Mouse (Mus musculus): ENCODE data around the gene Znfx1.

DNA sequence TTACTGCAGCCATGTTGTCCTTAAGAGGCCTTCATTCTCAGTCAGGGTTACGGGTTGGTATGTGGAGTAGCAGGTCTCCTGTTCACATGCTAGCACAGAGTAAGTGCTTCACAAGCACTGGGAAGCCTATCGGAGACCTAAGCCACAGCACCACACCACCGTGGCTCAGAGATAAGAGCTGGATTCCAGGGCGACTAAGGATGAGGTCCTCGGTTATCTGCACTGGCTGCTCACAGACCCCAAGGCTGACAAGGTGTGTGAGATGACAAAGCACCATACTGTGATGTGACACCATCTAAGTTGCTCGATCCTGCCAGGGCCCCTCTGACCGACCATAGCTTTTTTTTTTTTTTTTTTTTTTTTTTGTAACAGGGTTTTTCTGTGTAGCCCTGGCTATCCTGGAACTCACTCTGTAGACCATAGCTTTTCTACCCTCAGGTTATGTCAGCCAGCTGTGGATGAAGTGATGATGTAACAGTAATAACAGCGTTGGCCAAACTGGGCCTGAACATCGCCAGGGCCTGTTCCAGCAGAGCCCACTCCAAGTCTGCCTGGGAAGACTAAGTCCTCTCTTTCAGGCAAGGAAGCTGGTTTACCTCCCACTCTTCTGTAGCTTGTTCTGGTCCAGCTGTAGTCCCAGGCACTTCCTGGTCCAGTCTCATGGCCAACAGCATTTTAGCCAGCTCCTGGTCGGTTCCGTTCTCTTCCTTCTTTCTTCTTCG lies 19.3 kb downstream of the Znfx1 start:
- TF ChIP-seq POLR2A (IDR thresholded peaks at IDR 0.05; ENCODE audit: borderline replicate concordance, extremely low read depth, insufficient read depth, insufficient read length, poor library complexity, severe bottlenecking) (no peak), CTCF (IDR thresholded peaks at IDR 0.05; ENCODE audit: borderline replicate concordance, extremely low read depth, insufficient read depth, insufficient read length) (no peak)

All from brain, embryonic 14.5 days (tissue).